Mouse (Mus musculus) neural tube, embryonic 12.5 days (tissue): ENCODE measurements around the gene Sirt7. TPM values are rescaled to one million over a fixed set of nuclear protein-coding genes. Genes with fewer than 3 reads are reported as not detected.

ENCODE experiments used
- ATAC-seq: fragments of 200-750 bp; cut with Nextera tagmentation; 2 replicates; pipeline ENCODE4 v1.8.0; 2017; ENCODE audit warnings: low read depth, mild to moderate bottlenecking, moderate TSS enrichment, moderate library complexity; ENCODE audit not compliant: low FRiP score
- H3K27ac ChIP-seq: fragments of 300-500 bp; sonication (generic); 2 replicates; pipeline ENCODE4 v1.5.1; 2016
- H3K27me3 ChIP-seq: fragments of 300-500 bp; sonication (generic); replicated peaks from 2 replicates; pipeline ENCODE4 v1.6.1; 2016; ENCODE audit warnings: mild to moderate bottlenecking
- H3K36me3 ChIP-seq: fragments of 300-500 bp; sonication (generic); 2 replicates; pipeline ENCODE4 v1.6.1; 2016; ENCODE audit warnings: mild to moderate bottlenecking
- H3K4me1 ChIP-seq: fragments of 300-500 bp; sonication (generic); 2 replicates; pipeline ENCODE4 v1.6.1; 2016
- H3K4me2 ChIP-seq: fragments of 300-500 bp; sonication (generic); replicated peaks from 2 replicates; pipeline ENCODE4 v1.6.1; 2016; ENCODE audit warnings: mild to moderate bottlenecking
- H3K4me3 ChIP-seq: fragments of 300-500 bp; sonication (generic); 2 replicates; pipeline ENCODE4 v1.5.1; 2016
- H3K9ac ChIP-seq: fragments of 300-500 bp; sonication (generic); 2 replicates; pipeline ENCODE4 v1.6.1; 2016; ENCODE audit warnings: mild to moderate bottlenecking
- H3K9me3 ChIP-seq: fragments of 300-500 bp; sonication (generic); 2 replicates; pipeline ENCODE4 v1.6.1; 2016; ENCODE audit warnings: mild to moderate bottlenecking
- WGBS: fragments of 180-500 bp; shearing (Covaris S2); methylation state at CpG from one replicate; pipeline ENCODE4 v1.1.7; 2016; 5-methylcytosine and 5-hydroxymethylcytosine counted together
- polyA plus RNA-seq: library from polyadenylated mRNA; unstranded; fragments of >200 nt; fragmentation: Nextera tagmentation; extraction: Ambion mirVana; gene quantifications from 2 replicates; pipeline ENCODE4 v1.2.1, GENCODE M21; 2016

Gene Sirt7
- polyA plus RNA-seq, 1 experiment from 2014 or later = 56.5 TPM

DNA sequence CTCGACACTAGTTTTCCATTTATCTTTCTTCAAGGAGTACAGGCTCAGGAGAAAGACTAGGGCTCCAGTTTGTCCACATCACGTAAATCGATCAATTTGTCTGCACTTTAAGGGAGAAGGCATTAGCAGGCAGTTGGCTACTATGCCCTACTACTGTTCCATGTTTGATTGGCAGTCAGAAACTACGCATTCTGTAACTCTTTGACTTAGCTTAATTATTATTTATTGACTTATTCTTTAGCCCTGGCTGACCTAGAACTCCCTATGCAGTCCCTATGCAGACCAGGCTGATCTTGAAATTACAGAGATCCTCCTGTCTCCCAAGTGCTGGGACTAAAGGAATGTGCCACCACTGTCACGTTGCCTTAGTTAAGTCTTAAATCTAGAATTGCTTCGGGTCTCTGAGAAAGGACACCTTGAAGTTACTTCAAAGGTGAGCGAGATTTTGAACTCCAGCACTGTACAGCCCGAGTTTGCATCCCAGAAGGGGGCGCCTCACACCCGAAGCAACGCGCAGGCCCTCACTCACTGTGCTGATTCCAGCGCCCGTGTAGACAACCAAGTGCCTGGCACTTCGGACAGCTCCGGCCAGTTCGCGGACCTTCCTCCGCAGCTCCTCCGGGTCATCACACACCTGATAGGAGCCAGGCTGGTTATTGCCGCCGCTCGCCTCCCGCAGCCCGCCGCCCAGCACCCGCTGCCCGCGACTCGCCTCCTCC is 920 bp downstream of the Sirt7 start:
- H3K9me3 ChIP-seq = no peaks in the 10 kb centered on the region
- peak overlapping the region; percentile 68 for H3K27ac ChIP-seq
- H3K4me1 ChIP-seq = peaks cover 17% of the 10 kb centered on the region
- no peaks in the 10 kb centered on the region for H3K27me3 ChIP-seq
- peak overlapping the region; percentile 99 for H3K4me3 ChIP-seq
- peaks cover 59% of the 10 kb centered on the region for H3K36me3 ChIP-seq
- H3K9ac ChIP-seq = peak overlapping the region; percentile 86
- 14% methylated on average over 30 of the region's 30 CpGs for WGBS
- peak overlapping the region; percentile 99 for H3K4me2 ChIP-seq
- ATAC-seq = no peak

DNA sequence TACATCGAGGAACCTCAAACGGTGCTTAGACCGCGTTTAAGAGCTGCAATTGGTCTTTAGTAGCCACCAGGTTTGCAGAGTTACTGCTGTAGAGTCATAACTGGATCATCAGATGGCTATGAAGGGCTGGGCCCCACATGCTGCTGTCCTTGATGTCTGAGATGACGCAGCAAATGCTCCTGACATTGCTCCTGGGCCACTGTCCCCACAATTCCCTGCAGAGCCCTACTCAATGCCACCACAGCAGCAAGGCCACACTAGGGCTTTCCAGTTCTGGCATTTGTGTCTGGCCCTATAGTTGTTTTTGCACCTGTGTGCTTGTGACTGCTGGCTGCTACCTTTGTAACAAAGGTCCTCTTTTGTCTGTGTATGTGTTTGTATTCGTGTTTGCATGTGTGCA is 2.2 kb downstream of the Sirt7 start:
- WGBS = 91% methylated on average over 6 of the region's 6 CpGs

DNA sequence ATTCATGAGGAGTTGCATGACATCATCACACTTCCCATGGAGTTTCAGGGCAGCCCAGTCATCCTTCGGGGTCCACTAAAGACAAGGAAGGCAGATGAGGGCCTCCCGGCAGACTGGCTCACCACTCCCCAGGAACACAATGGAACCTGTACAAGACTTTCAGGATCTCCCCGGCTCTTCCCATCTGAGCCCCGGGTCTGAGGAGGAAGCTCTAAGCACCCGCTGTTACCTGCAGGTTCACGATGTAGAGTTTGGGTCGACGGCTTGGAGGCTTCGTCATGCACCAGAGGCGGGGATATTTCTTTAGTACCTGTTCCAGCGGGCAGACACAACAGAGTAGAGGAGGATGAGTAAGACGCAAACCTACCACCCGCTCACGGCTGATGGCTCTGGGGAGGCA is 4.8 kb downstream of the Sirt7 start:
- Histone ChIP-seq H3K4me1 (peaks cover 26% of the 10 kb centered on the region), H3K27ac (no peak overlapping the region), H3K9me3 (no peaks in the 10 kb centered on the region), H3K4me3 (no peak overlapping the region), H3K36me3 (peaks cover 57% of the 10 kb centered on the region), H3K9ac (no peak overlapping the region), H3K4me2 (no peak overlapping the region), H3K27me3 (no peaks in the 10 kb centered on the region)
- ATAC-seq = no peak
- 94% methylated on average over 14 of the region's 14 CpGs for WGBS

More for the DNA sequence above, 2.2 kb downstream of the Sirt7 start:
- H3K9me3 ChIP-seq = no peaks in the 10 kb centered on the region
- ATAC-seq = no peak
- peaks cover 15% of the 10 kb centered on the region for H3K4me1 ChIP-seq
- no peak overlapping the region for H3K4me3 ChIP-seq
- peaks cover 65% of the 10 kb centered on the region for H3K36me3 ChIP-seq
- no peak overlapping the region for H3K9ac ChIP-seq
- H3K27ac ChIP-seq = no peak overlapping the region
- H3K27me3 ChIP-seq = no peaks in the 10 kb centered on the region
- no peak overlapping the region for H3K4me2 ChIP-seq

DNA sequence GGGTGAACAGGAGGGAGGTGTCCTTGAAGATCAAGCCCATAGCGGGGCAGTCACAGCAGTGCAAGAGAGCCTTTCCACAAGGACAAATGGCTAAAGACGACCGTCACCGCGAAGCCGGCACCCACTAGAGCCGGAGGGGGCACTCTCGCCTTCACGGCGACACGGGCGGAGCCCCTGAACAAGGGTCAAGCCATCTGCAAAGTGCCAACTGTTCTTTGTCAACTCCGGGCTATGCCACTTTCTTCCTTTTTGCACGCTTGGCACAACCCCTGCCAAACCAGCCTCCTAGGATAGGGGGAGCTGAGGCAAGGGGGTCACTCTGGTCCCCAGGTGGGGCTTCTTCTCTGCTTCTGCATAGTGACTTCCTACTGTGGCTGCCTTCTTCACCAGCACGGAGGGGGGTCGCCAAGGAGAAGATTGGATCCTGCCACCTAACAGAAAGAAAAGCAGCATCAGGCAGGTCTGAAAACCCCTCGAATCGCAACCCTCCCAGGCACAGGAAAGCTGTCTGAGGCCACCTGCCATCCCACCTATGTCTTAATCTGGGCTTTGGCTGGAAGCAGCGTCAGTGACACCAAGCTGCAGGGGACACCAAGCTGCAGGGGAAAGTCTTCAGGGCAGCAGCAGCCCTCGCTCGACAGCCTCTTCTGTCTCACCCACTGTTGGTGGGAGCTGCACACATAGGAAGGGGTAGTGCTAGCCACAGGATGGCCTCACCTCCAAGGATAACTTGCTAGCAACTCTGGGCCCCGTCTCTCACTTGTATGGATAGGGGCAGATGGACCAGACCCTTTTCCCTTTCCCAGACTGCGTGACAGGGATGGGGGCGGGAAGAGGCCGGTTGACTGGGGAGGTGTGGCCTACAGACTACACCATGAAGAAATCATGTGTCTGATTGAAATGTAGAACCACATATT is 6.2 kb downstream of the Sirt7 start:
- Histone ChIP-seq H3K4me2 (peak overlapping the region; percentile 85), H3K36me3 (peaks cover 66% of the 10 kb centered on the region), H3K4me3 (no peak overlapping the region), H3K27ac (no peak overlapping the region), H3K9me3 (no peaks in the 10 kb centered on the region), H3K27me3 (no peaks in the 10 kb centered on the region), H3K9ac (no peak overlapping the region), H3K4me1 (peaks cover 20% of the 10 kb centered on the region)
- WGBS = 94% methylated on average over 25 of the region's 25 CpGs
- no peak for ATAC-seq

DNA sequence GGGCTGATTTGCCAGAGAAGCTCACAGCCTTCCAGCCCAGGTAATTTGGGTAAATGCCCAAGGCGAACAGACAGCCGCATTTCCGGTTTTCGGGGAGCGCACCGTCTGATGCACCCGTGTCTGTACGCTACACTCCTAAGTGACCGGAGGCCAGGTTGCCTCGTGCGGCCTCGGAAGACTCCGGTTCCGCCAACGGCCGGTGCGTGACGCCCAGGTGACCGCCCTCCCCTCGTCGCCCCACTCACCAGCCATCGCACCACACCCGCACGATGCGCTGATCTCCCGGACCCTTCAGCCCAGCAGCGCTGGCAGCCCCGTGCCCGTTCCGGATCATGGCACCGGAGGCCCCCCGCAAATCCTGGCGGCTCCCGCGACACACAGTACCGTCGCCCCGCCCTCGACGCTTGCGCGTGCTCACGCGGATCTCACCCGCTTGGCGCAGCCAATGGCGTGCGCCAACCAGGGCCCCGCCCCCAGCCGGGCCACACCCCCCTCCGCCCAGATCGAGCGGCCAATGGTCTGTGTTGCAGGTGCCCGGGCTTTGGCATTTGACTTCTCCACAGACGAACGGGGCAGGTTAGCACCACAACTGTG is 7.4 kb downstream of the Sirt7 start, which contains the start of gene Pcyt2:
Gene Pcyt2, minus strand, starts transcription at position 418 of the 594 bp plus-strand sequence.
- H3K4me1 ChIP-seq = peaks cover 16% of the 10 kb centered on the region
- H3K9ac ChIP-seq = peak within 1 kb of the TSS; percentile 78
- H3K4me3 ChIP-seq = peak within 1 kb of the TSS; percentile 72
- H3K27me3 ChIP-seq = no peaks in the 10 kb centered on the region
- H3K27ac ChIP-seq = peak within 1 kb of the TSS; percentile 46; the same call in 1 of the 2 replicates
- peaks cover 69% of the 10 kb centered on the region for H3K36me3 ChIP-seq
- WGBS = under 1% methylated on average over 56 of the region's 56 CpGs
- ATAC-seq = peak; percentile 92
- H3K9me3 ChIP-seq = no peaks in the 10 kb centered on the region
- peak within 1 kb of the TSS; percentile 85 for H3K4me2 ChIP-seq

DNA sequence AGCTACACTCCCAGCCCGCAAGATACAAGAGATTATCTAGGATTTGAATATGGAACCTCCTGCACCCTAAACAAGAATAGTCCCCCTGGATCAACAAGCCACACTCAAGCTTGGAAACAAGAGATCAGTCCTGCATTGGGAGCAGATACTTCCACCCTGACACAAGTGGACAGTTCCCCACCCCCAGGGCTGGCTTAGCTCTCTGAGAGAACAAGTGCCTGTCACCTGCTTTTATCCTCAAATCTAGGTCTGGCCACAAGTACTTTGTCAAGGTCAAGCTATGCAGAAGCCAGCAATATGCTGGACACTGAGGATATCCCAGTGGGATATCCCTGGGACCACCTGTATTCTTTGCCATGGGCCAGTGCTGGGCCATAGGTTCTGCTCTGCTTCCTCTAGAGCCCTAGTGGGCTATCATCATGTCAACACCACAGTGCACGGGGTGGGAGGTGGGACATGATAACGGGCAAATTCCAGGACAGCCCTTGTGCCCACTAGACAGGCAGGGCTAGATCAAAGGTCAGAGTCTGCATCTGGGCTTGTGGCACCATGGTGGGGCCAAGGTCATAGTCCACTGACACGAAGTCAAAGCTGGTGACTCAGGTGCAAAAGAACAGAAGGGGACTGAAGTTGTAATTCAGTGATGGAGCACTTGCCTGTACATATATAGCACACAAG is 8.3 kb downstream of the Sirt7 start:
- Histone ChIP-seq H3K4me1 (peaks cover 16% of the 10 kb centered on the region), H3K4me3 (peak overlapping the region; percentile 72), H3K9ac (peak overlapping the region; percentile 78), H3K27me3 (no peaks in the 10 kb centered on the region), H3K4me2 (peak overlapping the region; percentile 85), H3K9me3 (no peaks in the 10 kb centered on the region), H3K27ac (no peak overlapping the region), H3K36me3 (peaks cover 69% of the 10 kb centered on the region)
- ATAC-seq = no peak
- WGBS = 51% methylated on average over 4 of the region's 4 CpGs

DNA sequence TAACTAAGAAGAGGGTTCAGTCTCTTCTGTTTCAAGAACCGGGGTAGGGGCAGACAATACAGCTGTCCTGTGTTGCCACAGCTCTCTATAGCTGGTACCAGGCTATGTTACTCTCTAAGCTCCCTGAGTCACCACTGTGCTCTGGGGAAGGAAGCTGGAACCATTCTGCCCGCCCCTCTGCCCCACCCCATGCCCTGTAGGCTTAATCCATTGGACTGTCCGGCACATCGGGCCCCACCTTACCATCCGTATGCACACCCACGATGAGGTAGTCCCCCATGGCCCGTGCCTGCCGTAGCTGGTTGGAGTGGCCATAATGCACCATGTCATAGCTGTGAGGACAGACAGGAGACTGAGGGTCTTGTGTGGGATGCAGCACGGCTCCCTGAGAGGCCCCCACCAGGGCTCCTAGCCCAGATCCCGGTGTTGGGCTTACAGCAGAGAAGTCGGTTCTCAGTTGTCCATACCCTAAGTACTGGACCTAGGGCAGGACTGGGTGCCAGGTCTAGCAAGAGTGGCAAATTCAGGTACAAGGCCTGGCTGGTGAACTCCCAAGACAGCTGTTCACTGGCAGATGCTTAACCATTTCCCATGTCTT is 9.3 kb downstream of the Sirt7 start:
- H3K36me3 ChIP-seq = peaks cover 73% of the 10 kb centered on the region

DNA sequence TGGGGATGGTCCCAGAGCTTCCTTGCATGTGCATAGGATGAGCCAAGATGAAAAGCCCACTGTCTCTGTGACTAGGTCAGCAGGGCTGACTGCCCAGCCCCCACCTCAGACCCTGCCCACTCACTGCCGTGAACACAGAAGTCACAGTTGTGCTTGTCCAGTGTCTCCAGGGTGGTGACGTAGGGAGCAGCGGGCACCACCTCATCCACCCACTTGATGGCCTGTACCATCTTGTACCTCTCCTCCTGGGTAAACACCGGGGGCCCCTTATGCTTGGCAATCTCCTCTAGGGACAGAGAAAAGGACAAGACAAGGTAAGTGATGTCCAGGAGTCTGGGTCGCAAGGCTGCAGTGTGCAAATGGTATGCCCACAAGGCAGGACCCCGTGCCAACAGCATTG is 9.9 kb downstream of the Sirt7 start:
- Histone ChIP-seq H3K9me3 (no peaks in the 10 kb centered on the region), H3K27ac (no peak overlapping the region), H3K4me3 (no peak overlapping the region), H3K36me3 (peaks cover 72% of the 10 kb centered on the region), H3K4me2 (no peak overlapping the region), H3K9ac (no peak overlapping the region), H3K27me3 (no peaks in the 10 kb centered on the region), H3K4me1 (peaks cover 16% of the 10 kb centered on the region)
- 94% methylated on average over 6 of the region's 6 CpGs for WGBS
- no peak for ATAC-seq

More for the DNA sequence above, 9.3 kb downstream of the Sirt7 start:
- Histone ChIP-seq H3K4me3 (no peak overlapping the region), H3K9ac (no peak overlapping the region), H3K27me3 (no peaks in the 10 kb centered on the region), H3K4me1 (peaks cover 16% of the 10 kb centered on the region), H3K27ac (no peak overlapping the region), H3K9me3 (no peaks in the 10 kb centered on the region), H3K4me2 (no peak overlapping the region)
- no peak for ATAC-seq
- WGBS = 92% methylated on average over 11 of the region's 11 CpGs

DNA sequence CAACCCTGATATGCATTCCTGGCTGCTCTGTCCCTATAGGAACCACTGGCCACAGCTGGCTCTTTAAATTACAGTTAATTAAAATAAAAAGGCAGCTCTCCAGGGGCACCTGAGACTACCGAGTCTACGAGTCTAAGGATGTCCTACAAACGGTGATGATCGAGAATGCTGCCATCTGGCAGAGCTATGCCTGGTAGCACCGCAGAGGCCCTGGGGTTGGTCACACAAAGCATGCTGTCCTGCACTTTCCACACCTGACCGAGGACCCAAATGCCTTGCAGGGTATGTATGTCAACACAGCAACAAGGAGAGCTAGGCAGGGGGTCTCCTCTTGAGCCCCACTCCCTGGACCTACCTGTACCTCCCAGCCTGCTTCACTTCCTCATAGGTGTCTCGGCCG is 11.1 kb downstream of the Sirt7 start:
- no peak overlapping the region for H3K4me2 ChIP-seq
- 77% methylated on average over 8 of the region's 8 CpGs for WGBS
- no peak overlapping the region for H3K4me3 ChIP-seq
- no peaks in the 10 kb centered on the region for H3K9me3 ChIP-seq
- peaks cover 70% of the 10 kb centered on the region for H3K36me3 ChIP-seq
- no peak overlapping the region for H3K9ac ChIP-seq
- H3K27ac ChIP-seq = no peak overlapping the region
- no peak for ATAC-seq
- H3K27me3 ChIP-seq = peaks cover 6% of the 10 kb centered on the region; the same call in 1 of the 2 replicates
- peaks cover 22% of the 10 kb centered on the region for H3K4me1 ChIP-seq

DNA sequence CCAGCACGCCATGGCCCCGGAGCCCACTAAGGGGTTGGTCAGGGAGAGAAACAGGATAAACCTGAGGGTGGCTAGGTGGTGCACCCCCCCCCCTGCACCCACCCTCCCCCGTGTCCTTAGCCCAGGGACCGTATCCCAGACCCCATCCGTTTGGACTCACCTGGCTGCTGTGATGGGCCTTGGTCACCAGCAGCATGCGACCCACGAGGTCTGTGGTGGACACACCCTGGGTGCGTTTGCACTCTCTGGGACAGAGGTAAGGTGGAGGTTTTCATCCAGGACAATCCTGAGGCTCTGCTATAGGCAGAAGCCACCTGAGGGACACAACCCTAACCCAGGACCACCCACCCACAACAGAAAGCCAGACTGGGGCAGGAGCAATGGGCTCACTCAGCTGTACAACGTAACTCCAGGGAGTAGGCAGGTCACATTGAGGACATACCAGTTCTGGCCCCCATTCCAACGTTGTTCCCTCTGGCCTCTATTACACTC is 11.5 kb downstream of the Sirt7 start:
- ATAC-seq = no peak
- no peak overlapping the region for H3K27ac ChIP-seq
- 91% methylated on average over 10 of the region's 10 CpGs for WGBS
- no peak overlapping the region for H3K4me2 ChIP-seq
- peaks cover 27% of the 10 kb centered on the region for H3K4me1 ChIP-seq
- H3K9ac ChIP-seq = no peak overlapping the region
- H3K36me3 ChIP-seq = peaks cover 66% of the 10 kb centered on the region
- H3K9me3 ChIP-seq = no peaks in the 10 kb centered on the region
- peaks cover 7% of the 10 kb centered on the region; the same call in 1 of the 2 replicates for H3K27me3 ChIP-seq
- no peak overlapping the region for H3K4me3 ChIP-seq

DNA sequence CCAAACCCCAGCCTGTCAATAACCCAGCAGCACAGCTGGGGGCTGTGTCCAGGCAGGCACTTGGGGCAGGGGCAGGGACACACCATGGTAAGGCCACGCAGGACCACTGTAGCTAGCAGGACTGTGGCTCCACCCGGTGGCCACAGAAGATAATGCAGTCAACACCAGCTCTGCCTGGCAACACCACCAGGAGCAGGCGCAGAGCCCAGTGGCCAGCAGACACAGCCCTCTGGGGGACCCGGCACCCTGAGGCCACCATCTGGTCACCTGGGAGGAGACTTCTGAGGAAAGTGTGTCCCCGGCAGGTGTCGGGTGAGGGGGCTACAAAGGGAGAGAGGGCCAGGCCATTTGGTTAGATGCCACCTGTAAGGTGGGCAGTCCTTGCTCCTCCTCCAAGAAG is 12.3 kb downstream of the Sirt7 start:
- 55% methylated on average over 6 of the region's 6 CpGs for WGBS
- peaks cover 32% of the 10 kb centered on the region for H3K4me1 ChIP-seq
- no peak overlapping the region for H3K9ac ChIP-seq
- H3K4me2 ChIP-seq = no peak overlapping the region
- no peaks in the 10 kb centered on the region for H3K9me3 ChIP-seq
- H3K4me3 ChIP-seq = no peak overlapping the region
- H3K36me3 ChIP-seq = peaks cover 59% of the 10 kb centered on the region
- no peak overlapping the region for H3K27ac ChIP-seq
- ATAC-seq = no peak
- peaks cover 13% of the 10 kb centered on the region; the same call in 1 of the 2 replicates for H3K27me3 ChIP-seq
